Mouse (Mus musculus): ENCODE data around the gene Ap3b1.
"Not testable (repeated sequence)": the region's sequence is repeated elsewhere in the genome, so short reads cannot be mapped to it uniquely, and the experiment has no call there.

DNA sequence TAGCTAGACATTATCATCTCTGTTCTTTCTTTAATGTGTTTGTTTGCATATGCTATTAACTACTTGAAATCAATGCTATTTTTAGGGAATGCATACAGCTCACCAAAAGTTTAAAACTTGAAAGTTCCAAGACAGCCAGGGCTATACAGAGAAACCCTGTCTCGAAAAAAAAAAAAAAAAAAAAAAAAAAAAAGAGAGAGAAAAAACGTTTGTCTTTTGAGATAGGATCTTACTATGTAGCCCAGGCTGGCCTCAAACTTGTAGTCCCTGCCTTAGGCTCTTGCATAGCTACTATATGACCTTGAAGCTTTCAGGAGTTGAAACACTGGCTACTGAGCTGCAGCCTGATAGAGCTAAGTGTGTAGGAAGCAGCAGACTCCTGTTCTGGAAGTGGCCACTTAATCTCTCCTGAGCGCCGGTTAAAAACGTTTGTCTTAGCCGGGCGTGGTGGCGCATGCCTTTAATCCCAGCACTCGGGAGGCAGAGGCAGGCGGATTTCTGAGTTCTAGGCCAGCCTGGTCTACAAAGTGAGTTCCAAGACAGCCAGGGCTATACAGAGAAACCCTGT is 2.3 kb downstream of the Ap3b1 start:
- TF ChIP-seq POLR2A (IDR thresholded peaks at IDR 0.05; ENCODE audit: insufficient read depth, low read depth, low read length); CTCF (IDR thresholded peaks at IDR 0.05); EP300 (IDR thresholded peaks at IDR 0.05; ENCODE audit: insufficient read depth, low read depth, low read length): not testable (repeated sequence)

Measured in heart, adult 2 months (tissue).